Mouse (Mus musculus) bone marrow macrophage, adult 2 months (primary cell): ENCODE results near the gene Grb2. TPM values are rescaled to one million over a fixed set of nuclear protein-coding genes. Genes with fewer than 3 reads are reported as not detected.

ENCODE experiments used
- H3K27ac ChIP-seq: 2 replicates; pipeline ENCODE4 v1.5.1; 2012; ENCODE audit warnings: low read depth, low read length; ENCODE audit not compliant: insufficient read depth
- H3K4me1 ChIP-seq: 2 replicates; pipeline ENCODE4 v1.6.1; 2012; ENCODE audit warnings: low read length; ENCODE audit not compliant: control insufficient read depth, insufficient read depth
- H3K4me3 ChIP-seq: 2 replicates; pipeline ENCODE4 v1.5.1; 2012; ENCODE audit warnings: mild to moderate bottlenecking, low read length, moderate library complexity; ENCODE audit not compliant: insufficient read depth
- CTCF ChIP-seq: IDR thresholded peaks from 2 replicates; pipeline ENCODE4 v1.5.1; 2012; ENCODE audit warnings: low read depth, mild to moderate bottlenecking, low read length, moderate library complexity
- POLR2A ChIP-seq: IDR thresholded peaks from 2 replicates; pipeline ENCODE4 v1.6.1; 2012; ENCODE audit warnings: mild to moderate bottlenecking, low read depth, low read length, borderline replicate concordance
- polyA plus RNA-seq: library from polyadenylated mRNA; stranded (reverse); fragments of >200 nt; gene quantifications from 2 replicates; pipeline ENCODE4 v1.2.4, GENCODE M21; 2012; ENCODE audit not compliant: missing spikeins, insufficient read depth, insufficient read length

Gene Grb2
- polyA plus RNA-seq, 1 experiment = 251 TPM

- TF ChIP-seq POLR2A = no peak
- no peak for TF ChIP-seq CTCF
- Histone ChIP-seq H3K4me3 (peak overlapping the region; percentile 21; the same call in 1 of the 2 replicates), H3K27ac (peak overlapping the region; percentile 98), H3K4me1 (peaks cover 44% of the 10 kb centered on the region)
These were observed 18.0 kb downstream of the Grb2 start for GRCm38 (mm10) chr11:115690356-115690755.

- Histone ChIP-seq H3K4me1 (peaks cover 48% of the 10 kb centered on the region), H3K27ac (no peak overlapping the region), H3K4me3 (no peak overlapping the region)
- TF ChIP-seq POLR2A = no peak
- TF ChIP-seq CTCF = no peak
These were observed 19.1 kb downstream of the Grb2 start for GRCm38 (mm10) chr11:115689137-115689915.

GRCm38 (mm10) chr11:115686369-115686768, 22.0 kb downstream of the Grb2 start:
- no peak overlapping the region for H3K4me3 ChIP-seq
- no peak overlapping the region for H3K27ac ChIP-seq
- peaks cover 28% of the 10 kb centered on the region for H3K4me1 ChIP-seq
- no peak for TF ChIP-seq POLR2A
- no peak for TF ChIP-seq CTCF

DNA sequence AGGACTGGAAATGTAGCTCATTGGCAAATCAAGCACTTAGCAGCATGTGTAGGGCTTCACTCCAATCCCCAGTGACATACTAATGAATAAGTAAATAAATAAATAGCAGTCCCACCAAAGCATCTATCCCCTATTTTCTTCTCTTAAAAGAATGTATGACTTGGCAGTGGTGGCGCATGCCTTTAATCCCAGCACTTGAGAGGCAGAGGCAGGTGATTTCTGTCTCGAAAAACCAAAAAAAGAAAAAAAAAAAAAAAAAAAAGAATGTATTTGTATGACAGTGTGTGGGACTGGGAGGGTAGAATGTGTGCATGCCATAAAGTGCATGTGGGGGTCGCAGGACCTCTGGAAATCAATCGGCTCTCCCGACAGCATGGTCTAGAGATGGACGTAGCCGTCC, 22.4 kb downstream of the Grb2 start:
- Histone ChIP-seq H3K4me1 (peaks cover 24% of the 10 kb centered on the region), H3K27ac (no peak overlapping the region), H3K4me3 (no peak overlapping the region)
- TF ChIP-seq POLR2A = no peak
- TF ChIP-seq CTCF = no peak

DNA sequence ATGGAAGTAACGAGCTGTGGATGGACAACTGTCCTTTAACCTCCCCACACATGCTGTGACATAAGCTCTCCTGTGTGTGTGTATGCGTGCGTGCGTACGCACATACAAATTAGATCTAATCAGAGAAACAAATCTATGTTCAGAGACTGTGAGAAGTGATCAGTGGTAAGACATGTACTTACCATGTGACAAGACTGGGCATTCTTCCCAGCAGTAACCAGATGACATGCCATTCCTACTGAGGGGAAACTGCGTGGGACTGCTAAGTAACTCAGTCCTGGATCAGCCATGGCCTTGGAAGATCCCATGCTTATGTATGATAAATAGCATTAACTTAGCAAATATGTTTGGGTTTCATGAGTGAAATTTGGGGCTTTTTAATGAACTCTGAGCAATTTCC, 23.5 kb downstream of the Grb2 start:
- TF ChIP-seq CTCF (no peak), POLR2A (no peak)

GRCm38 (mm10) chr11:115683326-115683725, 25.1 kb downstream of the Grb2 start:
- no peak for TF ChIP-seq CTCF
- TF ChIP-seq POLR2A = no peak
- peaks cover 17% of the 10 kb centered on the region for H3K4me1 ChIP-seq
- no peak overlapping the region for H3K4me3 ChIP-seq
- no peak overlapping the region for H3K27ac ChIP-seq

More for the DNA sequence above, 23.5 kb downstream of the Grb2 start:
- Histone ChIP-seq H3K4me3 (no peak overlapping the region), H3K4me1 (peaks cover 21% of the 10 kb centered on the region), H3K27ac (no peak overlapping the region; the same call in 1 of the 2 replicates)

DNA sequence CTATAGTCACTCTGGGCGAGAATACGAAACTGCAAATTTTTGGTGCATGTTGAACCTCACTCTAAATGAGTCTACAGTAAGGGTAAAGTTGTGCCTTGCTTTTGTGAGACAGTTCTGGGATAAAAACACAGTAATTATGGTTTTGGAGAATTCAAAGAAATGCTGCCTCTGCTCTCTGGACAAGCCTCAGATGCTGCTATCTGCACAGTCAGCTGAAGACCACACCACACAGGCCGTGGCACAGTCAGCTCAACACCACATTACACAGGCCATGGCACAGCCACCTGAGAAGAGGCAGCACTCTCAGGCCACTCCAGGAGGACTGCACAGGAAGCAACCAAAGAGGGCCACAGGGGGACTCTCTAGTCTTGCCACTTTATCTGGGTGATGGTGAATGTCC, 26.0 kb downstream of the Grb2 start:
- H3K4me1 ChIP-seq = peaks cover 19% of the 10 kb centered on the region
- no peak overlapping the region for H3K4me3 ChIP-seq
- TF ChIP-seq POLR2A (no peak), CTCF (no peak)
- no peak overlapping the region for H3K27ac ChIP-seq

DNA sequence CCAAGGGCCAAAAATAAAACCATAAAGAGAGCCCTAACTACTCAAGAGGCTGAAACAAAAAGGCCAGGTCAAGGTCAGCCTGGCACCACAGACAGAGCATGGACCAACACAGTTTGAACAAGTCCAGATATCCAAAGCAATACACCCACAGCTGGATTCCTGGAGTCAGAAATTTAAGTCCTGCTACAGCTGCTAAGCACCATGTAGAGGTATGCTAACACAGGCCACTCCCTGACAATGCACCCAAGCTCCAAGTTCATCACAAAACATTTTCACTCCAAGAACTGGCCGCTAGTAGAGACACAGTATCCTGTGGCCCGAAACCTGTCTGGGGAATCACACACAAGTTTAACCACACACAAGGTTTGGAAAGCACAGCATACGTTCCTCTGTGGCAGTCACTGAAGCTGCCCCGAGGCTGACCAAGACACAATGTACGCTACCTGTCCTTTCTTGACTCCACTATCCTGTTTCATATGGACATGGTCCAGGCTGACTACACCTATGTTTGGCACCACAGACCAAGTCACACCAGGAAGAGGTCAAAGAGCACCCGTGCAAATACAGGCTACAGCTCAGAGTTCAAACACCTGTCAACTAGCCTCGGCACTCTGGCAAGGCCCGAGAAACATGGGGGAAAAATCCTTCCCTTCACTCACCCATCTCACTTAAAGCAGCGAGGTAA, 28.7 kb downstream of the Grb2 start:
- Histone ChIP-seq H3K4me1 (peaks cover 30% of the 10 kb centered on the region), H3K27ac (no peak overlapping the region), H3K4me3 (no peak overlapping the region)
- TF ChIP-seq POLR2A = no peak
- no peak for TF ChIP-seq CTCF

- TF ChIP-seq CTCF (no peak), POLR2A (no peak)
- peaks cover 34% of the 10 kb centered on the region for H3K4me1 ChIP-seq
- H3K27ac ChIP-seq = no peak overlapping the region
- no peak overlapping the region for H3K4me3 ChIP-seq
These were observed 29.5 kb downstream of the Grb2 start for GRCm38 (mm10) chr11:115678861-115679260.

DNA sequence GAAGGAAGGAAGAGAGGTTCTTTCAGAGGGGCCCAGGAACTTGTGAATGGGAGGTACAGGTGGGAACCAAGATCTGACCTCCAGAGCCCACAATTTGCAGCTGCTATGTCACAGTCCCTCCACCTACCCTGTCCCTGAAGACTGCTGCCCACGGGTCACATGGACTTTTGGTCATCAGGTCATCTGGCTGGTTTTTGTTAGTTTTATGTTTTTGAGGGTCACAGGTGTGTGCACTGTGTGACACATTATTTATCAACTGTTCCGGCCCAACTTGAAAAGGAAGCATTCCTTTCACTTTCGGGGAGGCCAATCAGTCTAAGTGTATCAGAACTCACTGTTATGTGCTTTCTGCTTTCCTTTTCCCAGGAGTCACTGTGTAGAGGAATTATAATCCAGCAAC, 30.9 kb downstream of the Grb2 start:
- H3K4me3 ChIP-seq = no peak overlapping the region
- TF ChIP-seq POLR2A = no peak
- TF ChIP-seq CTCF = no peak
- no peak overlapping the region for H3K27ac ChIP-seq
- peaks cover 42% of the 10 kb centered on the region for H3K4me1 ChIP-seq
